28 mouse cellular contexts compared by ENCODE assay signal in the genomic region with DNA sequence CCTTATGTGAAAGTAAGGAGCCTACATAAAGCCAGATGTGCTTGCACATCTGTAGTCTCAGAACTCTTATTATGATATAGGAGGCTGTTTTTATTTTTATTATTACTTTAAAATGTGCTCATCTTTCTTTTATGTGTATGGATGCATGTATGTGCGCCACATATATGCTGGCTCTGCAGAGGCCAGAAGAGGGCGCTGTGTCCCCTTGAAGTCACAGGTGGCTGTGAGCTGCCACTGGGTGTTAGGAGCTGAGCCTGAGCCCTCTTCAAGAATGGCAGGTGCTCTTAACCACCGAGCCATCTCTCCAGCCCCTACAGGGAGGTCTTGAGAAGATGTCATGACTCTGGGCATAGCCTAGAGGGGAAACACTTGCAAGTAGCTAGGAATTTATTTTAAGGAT. TPM values are rescaled to one million over a fixed set of nuclear protein-coding genes. Genes with fewer than 3 reads are reported as not detected.
DNase-seq lines count a peak whose midpoint lies in the region; ATAC-seq and TF ChIP-seq lines count a peak whose summit lies in the region.
"Had no signal": no experiment of that assay in that cellular context is flagged by ENCODE, and none has a peak within 500 bp of the region (broad histone marks: within the 10 kb centered on the region; RNA-seq: fewer than 3 reads in every experiment).

No protein-coding gene starts in this region.

- no peaks in the 10 kb centered on the region for H3K4me1 ChIP-seq in intestine, postnatal 0 days (replicated peaks; ENCODE audit: control insufficient read depth, insufficient read depth, low read length)
- H3K4me1 ChIP-seq in intestine, embryonic 16.5 days (ENCODE audit: control insufficient read depth, insufficient read depth, low read length), result no peaks in the 10 kb centered on the region
- no peaks in the 10 kb centered on the region for H3K4me1 ChIP-seq in testis, adult 2 months (ENCODE audit: control insufficient read depth, insufficient read depth, low read length)
- H3K4me1 ChIP-seq in stomach, postnatal 0 days (replicated peaks; ENCODE audit: control insufficient read depth, insufficient read depth), result no peaks in the 10 kb centered on the region
- H3K4me1 ChIP-seq: forebrain, embryonic 12.5 days; intestine, embryonic 15.5 days had no signal

- H3K27ac ChIP-seq in intestine, postnatal 0 days (ENCODE audit: low read depth, low read length), result no peak overlapping the region
- H3K27ac ChIP-seq in intestine, embryonic 16.5 days (ENCODE audit: low read length), result no peak overlapping the region
- H3K27ac ChIP-seq in testis, adult 2 months (ENCODE audit: control insufficient read depth, insufficient read depth, low read depth, low read length), result no peak overlapping the region
- H3K27ac ChIP-seq in stomach, postnatal 0 days (replicated peaks), result no peak overlapping the region
- H3K27ac ChIP-seq: forebrain, embryonic 12.5 days; hindbrain, embryonic 14.5 days; intestine, embryonic 15.5 days; kidney, postnatal 0 days had no signal

- H3K9me3 ChIP-seq in intestine, postnatal 0 days (ENCODE audit: control insufficient read depth), result no peaks in the 10 kb centered on the region
- H3K9me3 ChIP-seq in intestine, embryonic 16.5 days (ENCODE audit: control insufficient read depth, low read length), result no peaks in the 10 kb centered on the region
- no peaks in the 10 kb centered on the region for H3K9me3 ChIP-seq in stomach, postnatal 0 days (ENCODE audit: control insufficient read depth, low read length)
- H3K9me3 ChIP-seq: forebrain, embryonic 12.5 days; heart, embryonic 12.5 days; intestine, embryonic 15.5 days had no signal

- TF ChIP-seq CTCF in intestine, postnatal 0 days (IDR thresholded peaks at IDR 0.05; ENCODE audit: low read depth), result peak; percentile 14; the same call in 1 of the 2 replicates
- TF ChIP-seq CTCF in testis, adult 2 months (IDR thresholded peaks at IDR 0.05; ENCODE audit: control insufficient read depth, insufficient read depth, insufficient replicate concordance, low read depth, low read length), result peak; percentile 61; the same call in 1 of the 2 replicates
- peak; percentile 6; the same call in 1 of the 2 replicates for TF ChIP-seq CTCF in stomach, postnatal 0 days (IDR thresholded peaks at IDR 0.05; ENCODE audit: low read depth)

- H3K36me3 ChIP-seq in intestine, postnatal 0 days (ENCODE audit: control insufficient read depth, insufficient read depth), result no peaks in the 10 kb centered on the region
- H3K36me3 ChIP-seq in intestine, embryonic 16.5 days (ENCODE audit: control insufficient read depth, insufficient read depth, low read length), result no peaks in the 10 kb centered on the region
- H3K36me3 ChIP-seq in testis, adult 2 months (ENCODE audit: control insufficient read depth, insufficient read depth, low read length), result no peaks in the 10 kb centered on the region
- H3K36me3 ChIP-seq in stomach, postnatal 0 days (ENCODE audit: control insufficient read depth, insufficient read depth, low read length), result no peaks in the 10 kb centered on the region
- H3K36me3 ChIP-seq: forebrain, embryonic 12.5 days; heart, embryonic 12.5 days; intestine, embryonic 15.5 days had no signal

- H3K4me2 ChIP-seq in intestine, postnatal 0 days (replicated peaks; ENCODE audit: low read depth), result no peak overlapping the region
- H3K4me2 ChIP-seq in intestine, embryonic 16.5 days (ENCODE audit: low read depth, low read length), result no peak overlapping the region
- no peak overlapping the region for H3K4me2 ChIP-seq in stomach, postnatal 0 days (replicated peaks; ENCODE audit: low read depth)
- H3K4me2 ChIP-seq: forebrain, embryonic 12.5 days; heart, embryonic 12.5 days; hindbrain, embryonic 14.5 days; intestine, embryonic 15.5 days; lung, embryonic 14.5 days had no signal

- ATAC-seq in intestine, postnatal 0 days, result no peak
- no peak for ATAC-seq in intestine, embryonic 16.5 days
- ATAC-seq in stomach, postnatal 0 days (ENCODE audit: low FRiP score, low TSS enrichment), result no peak
- no peak for ATAC-seq in erythroblast, adult 5-6 weeks (replicated peaks; ENCODE audit: low FRiP score, poor library complexity, severe bottlenecking)
- ATAC-seq: intestine, embryonic 15.5 days; midbrain, embryonic 16.5 days had no signal

- H3K9ac ChIP-seq in intestine, postnatal 0 days (ENCODE audit: low read depth, low read length), result no peak overlapping the region
- H3K9ac ChIP-seq in intestine, embryonic 16.5 days (ENCODE audit: low read depth, low read length), result no peak overlapping the region
- H3K9ac ChIP-seq in stomach, postnatal 0 days (ENCODE audit: low read length), result no peak overlapping the region
- H3K9ac ChIP-seq: forebrain, embryonic 12.5 days; heart, embryonic 12.5 days; hindbrain, embryonic 14.5 days; intestine, embryonic 15.5 days; lung, embryonic 14.5 days had no signal

- H3K27me3 ChIP-seq in intestine, postnatal 0 days (replicated peaks; ENCODE audit: control insufficient read depth, insufficient read depth, low read length), result no peaks in the 10 kb centered on the region
- H3K27me3 ChIP-seq in intestine, embryonic 16.5 days (replicated peaks; ENCODE audit: control insufficient read depth, insufficient read depth, low read length), result no peaks in the 10 kb centered on the region
- H3K27me3 ChIP-seq in testis, adult 2 months (ENCODE audit: control insufficient read depth, insufficient read depth, low read length), result no peaks in the 10 kb centered on the region
- no peaks in the 10 kb centered on the region for H3K27me3 ChIP-seq in stomach, postnatal 0 days (ENCODE audit: control insufficient read depth, insufficient read depth, low read length)
- H3K27me3 ChIP-seq: forebrain, embryonic 12.5 days; heart, embryonic 12.5 days; intestine, embryonic 15.5 days had no signal

- no peak for DNase-seq in testis, postnatal 10 days (ENCODE audit: low spot score)
- peak; percentile 47 for DNase-seq in ES-CJ7 (ENCODE audit: low read depth, low spot score)
- DNase-seq in stomach, postnatal 0 days (ENCODE audit: low spot score), result no peak
- DNase-seq in frontal cortex, adult 2 months (ENCODE audit: extremely low spot score in 1 of 2, low spot score in 1 of 2), result no peak
- DNase-seq: adrenal gland, postnatal 14 days; cerebellum, adult 18-20 months; cerebellum, postnatal 36 days; heart, postnatal 14 days; layer of hippocampus, postnatal 36 days; left cerebral cortex, postnatal 4 days; lung, embryonic 14.5 days; lung, postnatal 36 days; right cerebral cortex, postnatal 25 days; thymus, postnatal 36 days had no signal

- H3K4me3 ChIP-seq in intestine, postnatal 0 days (ENCODE audit: low read depth, low read length), result no peak overlapping the region
- no peak overlapping the region for H3K4me3 ChIP-seq in intestine, embryonic 16.5 days (ENCODE audit: low read length)
- H3K4me3 ChIP-seq in testis, adult 2 months (ENCODE audit: control insufficient read depth, low read depth, low read length), result no peak overlapping the region
- H3K4me3 ChIP-seq in stomach, postnatal 0 days (ENCODE audit: low read depth, low read length), result no peak overlapping the region
- H3K4me3 ChIP-seq: forebrain, embryonic 12.5 days; heart, embryonic 12.5 days; intestine, embryonic 15.5 days had no signal

- no peak for TF ChIP-seq POLR2A in testis, adult 2 months (IDR thresholded peaks at IDR 0.05; ENCODE audit: control insufficient read depth, low read depth, low read length)

- 79% methylated on average over 3 of the region's 3 CpGs for WGBS in intestine, postnatal 0 days
- 84% methylated on average over 3 of the region's 3 CpGs for WGBS in intestine, embryonic 16.5 days
- 83% methylated on average over 3 of the region's 3 CpGs for WGBS in stomach, postnatal 0 days

- TF ChIP-seq EP300 in stomach, postnatal 0 days (optimal IDR thresholded peaks at IDR 0.05), result no peak

RNA-seq across cellular contexts. Expression of gene Cacng5, which starts 23.5 kb away (rescaled TPM):
- polyA plus RNA-seq in intestine, postnatal 0 days (2015; fragmentation: Nextera tagmentation; extraction: Ambion mirVana), result 0.18 and 0.29 TPM in 2 replicates
- polyA plus RNA-seq in intestine, embryonic 16.5 days (2015; fragmentation: Nextera tagmentation; extraction: Ambion mirVana), result 0.28 and 0.34 TPM in 2 replicates
- 8.9 and 9.2 TPM in 2 replicates for polyA plus RNA-seq in testis, adult 2 months (2012; rRNA removed)
- 0.17 and 0.21 TPM in 2 replicates for polyA plus RNA-seq in stomach, postnatal 0 days (2015; fragmentation: Nextera tagmentation; extraction: Ambion mirVana)
- 56.4 and 56.5 TPM in 2 replicates for polyA plus RNA-seq in frontal cortex, adult 2 months (2012; rRNA removed)
- not detected in 2 replicates for total RNA-seq in erythroblast, adult 5-6 weeks (2015; ENCODE audit: low replicate concordance)
- not detected in 2 replicates for total RNA-seq in erythroblast, adult 5-6 weeks (2017; ENCODE audit: low replicate concordance)
- total RNA-seq: liver, adult 2 months; megakaryocyte-erythroid progenitor cell, adult 5-6 weeks; neutrophil, adult 5-6 weeks had no signal
- polyA plus RNA-seq: heart, embryonic 12.5 days; liver, adult 2 months; spleen, adult 2 months had no signal

Comparison
In these comparisons a context has a peak if more than half of its experiments do, and no peak if none do; other contexts are left out.
1. CTCF ChIP-seq: peak in every context shown above with its lines; median percentile 61 in testis, adult 2 months; 14 in intestine, postnatal 0 days; 6 in stomach, postnatal 0 days.